Mouse (Mus musculus) ES-E14 (cell line): ENCODE data around the gene Ptbp1. TPM values are rescaled to one million over a fixed set of nuclear protein-coding genes. Genes with fewer than 3 reads are reported as not detected.

ENCODE experiments used
- DNase-seq: peaks from one replicate; pipeline ENCODE4 v3.0.0-alpha.2; 2013; ENCODE audit warnings: low read depth, low spot score
- H3K27ac ChIP-seq: 2 replicates; pipeline ENCODE4 v1.5.1; 2012; ENCODE audit warnings: low read depth, mild to moderate bottlenecking, low read length, moderate library complexity, mixed read lengths; ENCODE audit not compliant: poor library complexity, insufficient read depth, severe bottlenecking
- H3K36me3 ChIP-seq: 2 replicates; pipeline ENCODE4 v1.6.1; 2012; ENCODE audit warnings: mild to moderate bottlenecking, low read length, moderate library complexity, mixed read lengths; ENCODE audit not compliant: control insufficient read depth, poor library complexity, insufficient read depth, severe bottlenecking
- H3K4me1 ChIP-seq, 2 experiments: fragments of 150-350 bp in 1 of 2; sonication (generic) in 1 of 2; 2 replicates each; pipeline ENCODE4 v1.6.1; 2012; ENCODE audit warnings: low read length in 2 of 2, mild to moderate bottlenecking in 1 of 2, mixed read lengths in 1 of 2; ENCODE audit not compliant: control insufficient read depth in 2 of 2, insufficient read depth in 2 of 2, poor library complexity in 1 of 2
- H3K4me3 ChIP-seq, 2 experiments: fragments of 150-350 bp in 1 of 2; sonication (generic) in 1 of 2; 2 replicates each; pipeline ENCODE4 v1.5.1; 2012; ENCODE audit warnings: low read length in 2 of 2, low read depth in 1 of 2, mild to moderate bottlenecking in 1 of 2, mixed read lengths in 1 of 2; ENCODE audit not compliant: insufficient read depth in 1 of 2, poor library complexity in 1 of 2, severe bottlenecking in 1 of 2
- H3K9ac ChIP-seq: 2 replicates; pipeline ENCODE4 v1.6.1; 2012; ENCODE audit warnings: low read depth, mild to moderate bottlenecking, low read length, mixed read lengths; ENCODE audit not compliant: poor library complexity, insufficient read depth, severe bottlenecking
- H3K9me3 ChIP-seq: fragments of 150-350 bp; sonication (generic); 2 replicates; pipeline ENCODE4 v1.6.1; 2012; ENCODE audit warnings: low read depth, mild to moderate bottlenecking, low read length; ENCODE audit not compliant: control insufficient read depth, insufficient read depth
- CHD2 ChIP-seq: IDR thresholded peaks from 2 replicates; pipeline ENCODE4 v1.6.1; 2014; ENCODE audit warnings: mild to moderate bottlenecking, low read depth, low read length, inconsistent platforms
- HCFC1 ChIP-seq: IDR thresholded peaks from 2 replicates; pipeline ENCODE4 v1.6.1; 2012; ENCODE audit warnings: low read length, inconsistent platforms, borderline replicate concordance; ENCODE audit not compliant: insufficient read depth
- MAFK ChIP-seq: IDR thresholded peaks from 2 replicates; pipeline ENCODE4 v1.6.1; 2014; ENCODE audit warnings: mild to moderate bottlenecking, low read depth, low read length, inconsistent platforms; ENCODE audit not compliant: insufficient read depth
- ZC3H11A ChIP-seq: IDR thresholded peaks from 2 replicates; pipeline ENCODE4 v1.6.1; 2012; ENCODE audit warnings: low read depth, mild to moderate bottlenecking, inconsistent platforms, low read length, borderline replicate concordance
- ZNF384 ChIP-seq: IDR thresholded peaks from 2 replicates; pipeline ENCODE4 v1.6.1; 2012; ENCODE audit warnings: low read depth, low read length, inconsistent platforms
- in situ Hi-C, 2 experiments: fragments of 600-800 bp; cut with MboI; formaldehyde crosslinking; loops; one replicate each; pipeline ENCODE4 v1.15.1; 2025; ENCODE audit warnings: low sequenced_read_pairs in 2 of 2, inconsistent platforms in 1 of 2; ENCODE audit not compliant: unreplicated experiment in 2 of 2
- total RNA-seq: library from RNA; depleted of rRNA; stranded (reverse); fragments of 300-350 nt; gene quantifications from 2 replicates; pipeline ENCODE4 v1.2.3, GENCODE M21; 2012

The Ptbp1 gene
- total RNA-seq, 1 experiment = 403 TPM

- Histone ChIP-seq H3K36me3 (no peaks in the 10 kb centered on the region), H3K27ac (no peak overlapping the region), H3K4me3 (no peak overlapping the region), H3K4me1 (peaks cover 0 to 3% of the 10 kb centered on the region in 2 experiments; a peak in 1 of 4 replicates), H3K9me3 (no peaks in the 10 kb centered on the region), H3K9ac (no peak overlapping the region)
- in situ Hi-C loops = no loop called here
- DNase-seq = no peak
- no peak for TF ChIP-seq ZC3H11A
- no peak for TF ChIP-seq CHD2
- no peak for TF ChIP-seq MAFK
- TF ChIP-seq ZNF384 = no peak
- TF ChIP-seq HCFC1 = no peak
Observed at GRCm38 (mm10) chr10:79831583-79831982, 22.6 kb upstream of the Ptbp1 start.

GRCm38 (mm10) chr10:79832026-79832785, 22.0 kb upstream of the Ptbp1 start:
- no peak overlapping the region for H3K9ac ChIP-seq
- H3K4me3 ChIP-seq = no peak overlapping the region
- no peaks in the 10 kb centered on the region for H3K9me3 ChIP-seq
- in situ Hi-C loops = no loop called here
- no peak for DNase-seq
- TF ChIP-seq HCFC1 (no peak), CHD2 (no peak), ZC3H11A (no peak), ZNF384 (no peak), MAFK (no peak)
- H3K4me1 ChIP-seq = peaks cover 0 to 3% of the 10 kb centered on the region in 2 experiments; a peak in 1 of 4 replicates
- no peak overlapping the region for H3K27ac ChIP-seq
- H3K36me3 ChIP-seq = no peaks in the 10 kb centered on the region

- Histone ChIP-seq H3K4me1 (peaks cover 0 to 3% of the 10 kb centered on the region in 2 experiments; a peak in 1 of 4 replicates), H3K9ac (no peak overlapping the region), H3K4me3 (no peak overlapping the region), H3K36me3 (no peaks in the 10 kb centered on the region), H3K27ac (no peak overlapping the region), H3K9me3 (no peaks in the 10 kb centered on the region)
- TF ChIP-seq CHD2 = no peak
- TF ChIP-seq MAFK = no peak
- TF ChIP-seq HCFC1 = no peak
- TF ChIP-seq ZNF384 = no peak
- TF ChIP-seq ZC3H11A = no peak
- in situ Hi-C loops = no loop called here
- DNase-seq = no peak
Observed at GRCm38 (mm10) chr10:79832786-79833181, 21.4 kb upstream of the Ptbp1 start.

- in situ Hi-C loops = no loop called here
- peak; percentile 51 for DNase-seq
Observed at GRCm38 (mm10) chr10:79834769-79835398, 19.3 kb upstream of the Ptbp1 start.

More at GRCm38 (mm10) chr10:79834769-79835398, 19.3 kb upstream of the Ptbp1 start:
- Histone ChIP-seq H3K4me1 (peaks cover 0 to 3% of the 10 kb centered on the region in 2 experiments; a peak in 1 of 4 replicates), H3K36me3 (no peaks in the 10 kb centered on the region), H3K27ac (no peak overlapping the region), H3K9me3 (no peaks in the 10 kb centered on the region), H3K4me3 (no peak overlapping the region), H3K9ac (no peak overlapping the region)
- TF ChIP-seq MAFK (no peak), CHD2 (no peak), HCFC1 (no peak), ZNF384 (no peak), ZC3H11A (peak; percentile 51; the same call in 1 of the 2 replicates)
